18 mouse cellular contexts compared by ENCODE assay signal in the genomic region with DNA sequence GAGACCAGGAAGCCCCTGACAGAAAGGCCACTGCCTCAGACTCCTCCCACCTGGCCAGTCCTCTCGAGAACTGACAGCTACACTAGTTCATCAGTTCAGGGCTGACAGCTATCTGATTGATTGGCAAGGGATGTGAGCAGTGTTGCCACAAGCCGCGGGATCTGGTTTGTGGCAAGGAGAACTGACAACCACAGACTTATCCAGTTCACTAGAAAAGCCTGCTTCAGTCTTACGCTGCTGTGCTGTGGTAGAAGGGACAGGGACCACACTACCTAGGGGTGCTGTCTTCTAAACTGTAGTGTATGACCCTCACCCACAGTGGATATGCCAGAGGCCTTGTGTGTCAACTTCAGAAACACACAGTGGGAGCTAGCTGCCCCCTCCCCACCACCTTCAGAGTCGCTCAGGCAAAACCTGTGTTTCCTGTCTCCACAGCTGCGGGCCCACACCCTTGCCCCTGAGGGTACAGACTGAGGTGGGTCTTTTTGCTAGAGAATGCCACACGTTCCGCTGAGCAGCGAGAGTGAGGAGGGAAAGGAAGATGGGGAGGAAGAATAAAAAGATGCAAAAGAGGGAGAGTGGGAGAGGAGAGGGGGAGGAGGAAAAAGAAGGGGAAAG. TPM values are rescaled to one million over a fixed set of nuclear protein-coding genes. Genes with fewer than 3 reads are reported as not detected.
DNase-seq lines count a peak whose midpoint lies in the region; ATAC-seq lines count a peak whose summit lies in the region.
"Had no signal": no experiment of that assay in that cellular context is flagged by ENCODE, and none has a peak within 500 bp of the region (broad histone marks: within the 10 kb centered on the region; RNA-seq: fewer than 3 reads in every experiment).

No protein-coding gene starts in this region.

- H3K9ac ChIP-seq in lung, embryonic 16.5 days (ENCODE audit: low read length) = no peak overlapping the region
- H3K9ac ChIP-seq: hindbrain, embryonic 12.5 days; intestine, embryonic 15.5 days; liver, embryonic 13.5 days had no signal

- ATAC-seq in lung, embryonic 16.5 days (ENCODE audit: low read depth) = 0 out of 2 replicates have a peak, but pooled peaks have one; percentile 24
- ATAC-seq in common myeloid progenitor, adult 5-6 weeks (replicated peaks; ENCODE audit: low read depth, poor library complexity, severe bottlenecking) = peak; percentile 53
- ATAC-seq in megakaryocyte, adult 5-6 weeks (ENCODE audit: poor library complexity, severe bottlenecking) = peak; percentile 33; the same call in 1 of the 2 replicates
- ATAC-seq: intestine, embryonic 15.5 days had no signal

- no peak overlapping the region for H3K4me3 ChIP-seq in lung, embryonic 16.5 days (ENCODE audit: low read length)
- H3K4me3 ChIP-seq: hindbrain, embryonic 12.5 days; intestine, embryonic 15.5 days; layer of hippocampus, adult 2 months; liver, embryonic 13.5 days had no signal

- peaks cover 7% of the 10 kb centered on the region; the same call in 1 of the 2 replicates for H3K4me1 ChIP-seq in lung, embryonic 16.5 days (replicated peaks; ENCODE audit: control insufficient read depth, insufficient read depth, low read length)

- DNase-seq in lung, postnatal 4 days = no peak
- DNase-seq in A20 (ENCODE audit: low read depth, low spot score) = peak; percentile 23
- DNase-seq in gastrocnemius, adult 18-20 months (ENCODE audit: low spot score) = no peak
- DNase-seq in kidney, postnatal 4 days = no peak
- DNase-seq: adrenal gland, adult 2 months; cerebellum, postnatal 14 days; gastrocnemius, postnatal 14 days; liver, embryonic 13.5 days; lung, postnatal 14 days; midbrain, embryonic 14.5 days; right cerebral cortex, adult 18-20 months had no signal

- no peaks in the 10 kb centered on the region for H3K27me3 ChIP-seq in lung, embryonic 16.5 days (ENCODE audit: control insufficient read depth, insufficient read depth, low read depth, low read length)
- H3K27me3 ChIP-seq: hindbrain, embryonic 12.5 days; intestine, embryonic 15.5 days; liver, embryonic 13.5 days had no signal

- H3K4me2 ChIP-seq in lung, embryonic 16.5 days (ENCODE audit: low read depth, low read length) = no peak overlapping the region
- H3K4me2 ChIP-seq: hindbrain, embryonic 12.5 days; intestine, embryonic 15.5 days; liver, embryonic 13.5 days had no signal

- no peaks in the 10 kb centered on the region for H3K36me3 ChIP-seq in lung, embryonic 16.5 days (ENCODE audit: control insufficient read depth, insufficient read depth, low read length)
- H3K36me3 ChIP-seq: hindbrain, embryonic 12.5 days; intestine, embryonic 15.5 days; liver, embryonic 13.5 days had no signal

- no peaks in the 10 kb centered on the region for H3K9me3 ChIP-seq in lung, embryonic 16.5 days (ENCODE audit: control insufficient read depth, low read length)
- H3K9me3 ChIP-seq: hindbrain, embryonic 12.5 days; intestine, embryonic 15.5 days; liver, embryonic 13.5 days had no signal

- 33% methylated on average over 9 of the region's 9 CpGs for WGBS in lung, embryonic 16.5 days

- H3K27ac ChIP-seq in lung, embryonic 16.5 days (ENCODE audit: low read length) = no peak overlapping the region
- H3K27ac ChIP-seq: hindbrain, embryonic 12.5 days; intestine, embryonic 15.5 days; kidney, postnatal 0 days; layer of hippocampus, adult 2 months; liver, embryonic 13.5 days had no signal

RNA-seq across cellular contexts. Expression of a gene that starts 19.5 kb away (rescaled TPM):
- polyA plus RNA-seq in lung, embryonic 16.5 days (2015; fragmentation: Nextera tagmentation; extraction: Ambion mirVana) = 18.7 and 18.9 TPM in 2 replicates
- 12.0 and 15.2 TPM in 2 replicates for total RNA-seq in common myeloid progenitor, adult 5-6 weeks (2017)
- 25.9 and 34.5 TPM in 2 replicates for total RNA-seq in megakaryocyte, adult 5-6 weeks (2015)
- total RNA-seq in megakaryocyte, adult 5-6 weeks (2017) = 39.5 and 40.5 TPM in 2 replicates
- total RNA-seq in gastrocnemius, adult 18-20 months (2021) = 10 to 100 TPM; 26.5 to 27.1 TPM

RNA-seq across cellular contexts. Expression of a gene that starts 56.2 kb away (rescaled TPM):
- 40.6 and 48.5 TPM in 2 replicates for polyA plus RNA-seq in lung, embryonic 16.5 days (2015; fragmentation: Nextera tagmentation; extraction: Ambion mirVana)
- 36.2 and 40.1 TPM in 2 replicates for total RNA-seq in common myeloid progenitor, adult 5-6 weeks (2017)
- 22.8 and 23.6 TPM in 2 replicates for total RNA-seq in megakaryocyte, adult 5-6 weeks (2015)
- total RNA-seq in megakaryocyte, adult 5-6 weeks (2017) = 33.4 and 37.7 TPM in 2 replicates
- under 1 TPM in 1 of 2 experiments, not detected in 1; 0.14 TPM for total RNA-seq in gastrocnemius, adult 18-20 months (2021)

Comparison
In these comparisons a context has a peak if more than half of its experiments do, and no peak if none do; other contexts are left out.
1. RNA of a gene that starts 56.2 kb away (total RNA-seq): 36.2 to 40.1 TPM in common myeloid progenitor, adult 5-6 weeks and 22.8 to 37.7 TPM in megakaryocyte, adult 5-6 weeks; 0.14 TPM in gastrocnemius, adult 18-20 months; every median in the first group is over 10 times any median in the second.
2. Peak in every context shown above with its lines, with median percentiles within 50 percentile points of each other: ATAC-seq.